Mouse (Mus musculus): ENCODE results near the gene A2ml1. TPM values are rescaled to one million over a fixed set of nuclear protein-coding genes. Genes with fewer than 3 reads are reported as not detected.
"Not testable (repeated sequence)": the region's sequence is repeated elsewhere in the genome, so short reads cannot be mapped to it uniquely, and the experiment has no call there.

The A2ml1 gene
- 0.03 TPM in 1 of 2 replicates, not detected in the other for polyA plus RNA-seq (2016; fragmentation: Nextera tagmentation; extraction: Ambion mirVana)

DNA sequence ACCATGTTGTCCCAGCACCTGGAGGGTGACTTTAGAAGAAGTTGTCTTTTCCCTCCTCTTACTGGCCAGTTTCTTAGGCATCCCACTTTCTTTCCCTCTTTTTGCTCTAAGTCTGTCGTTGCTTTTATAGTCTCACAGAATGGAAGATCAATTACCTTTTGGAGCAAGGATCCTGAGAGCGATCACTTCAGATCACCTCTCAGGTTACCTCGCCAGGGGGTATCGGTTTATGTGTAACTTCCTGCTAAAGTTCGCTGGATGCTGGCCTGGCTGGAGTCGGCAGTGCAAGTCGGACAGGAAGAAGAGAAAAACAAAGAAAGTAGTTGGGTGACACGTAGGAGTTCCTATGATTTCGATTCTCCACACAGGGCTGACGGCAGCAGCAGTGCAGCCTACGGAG lies at the start of gene A2ml1:
A2ml1 (minus strand) TSS at position 101 of the 400 bp plus-strand sequence.
- Histone ChIP-seq H3K4me3 (no peak within 1 kb of the TSS), H3K36me3 (no peaks in the 10 kb centered on the region), H3K4me1 (peaks cover 7% of the 10 kb centered on the region; the same call in 1 of the 2 replicates), H3K27me3 (ENCODE audit: low read depth, poor library complexity, severe bottlenecking) (no peaks in the 10 kb centered on the region), H3K9me3 (replicated peaks) (no peaks in the 10 kb centered on the region), H3K27ac (no peak within 1 kb of the TSS)
- no peak for DNase-seq (ENCODE audit: low spot score)
- WGBS, result 72% methylated on average over 11 of the region's 11 CpGs

DNA sequence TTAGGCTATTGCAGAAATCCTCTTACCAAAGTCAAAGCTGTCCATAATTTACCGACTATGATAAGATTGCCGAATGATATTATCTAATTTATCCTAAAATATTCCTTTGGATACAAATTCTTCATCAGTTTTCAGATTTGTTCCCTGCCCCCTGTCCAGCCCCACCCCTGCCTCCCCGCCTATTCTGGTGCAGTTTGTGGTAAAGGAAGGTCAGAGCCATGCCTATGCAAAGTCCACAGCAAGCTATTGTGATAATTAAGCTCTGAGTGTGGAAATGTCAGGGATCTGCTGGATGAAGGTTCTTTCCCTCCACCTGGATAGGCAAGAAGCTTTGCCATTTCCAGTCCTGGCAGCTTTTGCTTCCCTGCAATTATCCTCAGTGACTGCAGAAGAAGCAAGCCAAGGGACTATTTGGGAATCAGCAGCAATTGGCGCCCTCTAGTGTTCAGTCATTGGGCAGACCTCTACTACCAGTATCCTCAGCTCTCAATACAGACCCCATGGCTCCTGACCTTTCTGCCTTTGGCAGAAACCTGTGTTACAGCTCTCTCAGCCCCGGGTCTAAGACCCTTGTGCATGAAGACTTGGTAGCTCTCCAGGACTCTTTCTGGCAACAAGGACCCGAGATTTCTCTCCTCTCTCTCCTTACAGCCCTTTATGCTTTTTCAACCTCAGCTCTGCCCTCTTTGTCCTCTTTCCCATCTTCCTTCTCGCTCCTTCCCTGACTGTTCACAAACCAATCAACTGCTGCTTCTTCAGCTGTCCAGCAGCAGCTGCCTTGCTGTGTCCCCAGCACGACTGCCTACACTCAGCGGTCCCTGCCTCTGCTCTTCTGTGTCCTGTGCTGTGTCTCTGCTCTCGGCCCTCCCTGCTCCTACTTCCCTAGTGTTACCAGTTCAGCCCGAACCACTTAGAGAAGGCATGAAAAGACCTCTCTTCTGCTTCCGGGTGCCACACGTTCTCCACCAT lies 48.6 kb upstream of the A2ml1 start:
- H3K9me3 ChIP-seq (replicated peaks); H3K4me3 ChIP-seq; H3K4me1 ChIP-seq; H3K36me3 ChIP-seq; H3K27ac ChIP-seq; H3K27me3 ChIP-seq (ENCODE audit: low read depth, poor library complexity, severe bottlenecking): not testable (repeated sequence)
- WGBS, result 59% methylated on average over 13 of the region's 13 CpGs
- DNase-seq (ENCODE audit: low spot score), result peak; percentile 47

DNA sequence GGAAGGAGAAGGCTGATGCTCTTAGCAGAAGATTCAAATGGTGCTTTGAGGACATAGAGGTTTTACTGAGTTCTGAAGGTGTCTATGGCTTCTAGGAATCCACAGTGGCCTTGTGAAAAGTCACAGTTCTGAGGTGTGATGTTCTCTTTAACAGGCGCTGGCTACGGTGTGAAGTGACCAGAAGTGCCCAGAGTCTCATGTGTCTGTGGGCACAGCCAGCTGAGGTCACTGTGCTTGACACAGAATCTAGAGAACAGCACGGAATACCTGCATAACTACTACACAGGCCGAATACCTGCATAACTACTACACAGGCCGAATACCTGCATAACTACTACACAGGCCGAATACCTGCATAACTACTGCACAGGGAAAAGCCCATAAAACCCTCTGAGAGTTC lies 43.8 kb upstream of the A2ml1 start:
- H3K9me3 ChIP-seq (replicated peaks); DNase-seq (ENCODE audit: low spot score); H3K27ac ChIP-seq; H3K27me3 ChIP-seq (ENCODE audit: low read depth, poor library complexity, severe bottlenecking); H3K36me3 ChIP-seq; H3K4me3 ChIP-seq; H3K4me1 ChIP-seq: not testable (repeated sequence)
- 84% methylated on average over 6 of the region's 6 CpGs for WGBS

GRCm38 (mm10) chr6:128624425-128624824 lies 43.0 kb upstream of the A2ml1 start:
- Histone ChIP-seq H3K27me3 (ENCODE audit: low read depth, poor library complexity, severe bottlenecking) (no peaks in the 10 kb centered on the region), H3K27ac (no peak overlapping the region), H3K4me1 (peaks cover 3% of the 10 kb centered on the region; the same call in 1 of the 2 replicates), H3K36me3 (no peaks in the 10 kb centered on the region), H3K9me3 (replicated peaks) (no peaks in the 10 kb centered on the region), H3K4me3 (no peak overlapping the region)
- 88% methylated on average over 4 of the region's 4 CpGs for WGBS
- DNase-seq (ENCODE audit: low spot score), result no peak

DNA sequence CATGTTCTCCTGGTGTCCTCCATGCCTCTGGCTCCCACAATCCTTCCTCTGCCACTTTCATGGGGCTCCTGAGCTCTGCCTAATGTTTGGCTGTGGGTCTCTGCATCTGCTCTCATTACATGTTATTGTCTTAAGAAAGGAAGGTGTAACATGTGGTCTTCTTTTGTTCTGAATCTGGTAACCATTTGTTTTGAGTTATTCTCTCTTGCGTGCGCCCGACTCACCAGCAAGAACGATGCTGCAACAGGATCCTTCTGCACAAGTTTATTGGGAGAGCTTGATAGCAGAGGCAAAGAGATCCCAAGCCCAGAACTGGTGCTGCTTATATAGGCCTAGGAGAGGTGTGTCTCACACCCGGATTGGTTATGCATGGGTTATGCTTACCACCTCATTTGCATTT lies 42.0 kb upstream of the A2ml1 start, which contains the start of gene Klrb1a:
Klrb1a (minus strand) TSS at position 101 of the 400 bp plus-strand sequence.
- WGBS, result 95% methylated on average over 5 of the region's 5 CpGs
- DNase-seq (ENCODE audit: low spot score), result not testable (repeated sequence)

DNA sequence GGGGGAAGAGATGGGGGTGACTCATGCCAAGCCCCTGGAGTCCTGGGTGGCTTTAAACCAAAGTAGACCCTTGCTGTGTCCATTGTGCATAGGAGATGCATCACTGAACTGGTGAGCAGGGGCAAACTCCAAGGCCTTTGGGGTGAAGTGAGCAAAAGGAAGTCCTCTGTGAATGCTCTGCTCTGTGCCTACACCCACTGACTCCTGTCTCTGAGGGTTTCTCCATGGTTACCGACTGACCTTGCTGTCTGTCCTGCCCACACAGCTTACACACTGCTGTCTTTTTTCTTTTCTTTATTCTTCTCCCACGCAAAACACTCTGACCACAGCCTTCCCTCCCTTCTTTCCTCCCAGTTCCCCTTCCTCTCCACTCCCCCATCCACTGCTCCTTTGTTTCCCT lies 41.3 kb upstream of the A2ml1 start:
- Histone ChIP-seq H3K4me1 (peaks cover 1% of the 10 kb centered on the region; the same call in 1 of the 2 replicates), H3K9me3 (replicated peaks) (no peaks in the 10 kb centered on the region), H3K27ac (no peak overlapping the region), H3K36me3 (no peaks in the 10 kb centered on the region), H3K4me3 (no peak overlapping the region), H3K27me3 (ENCODE audit: low read depth, poor library complexity, severe bottlenecking) (no peaks in the 10 kb centered on the region)
- no peak for DNase-seq (ENCODE audit: low spot score)
- 93% methylated on average over 2 of the region's 2 CpGs for WGBS

More for the DNA sequence above, 42.0 kb upstream of the A2ml1 start, which contains the start of gene Klrb1a:
- not testable (repeated sequence) for H3K27ac ChIP-seq; H3K27me3 ChIP-seq (ENCODE audit: low read depth, poor library complexity, severe bottlenecking); H3K36me3 ChIP-seq; H3K9me3 ChIP-seq (replicated peaks); H3K4me1 ChIP-seq; H3K4me3 ChIP-seq

DNA sequence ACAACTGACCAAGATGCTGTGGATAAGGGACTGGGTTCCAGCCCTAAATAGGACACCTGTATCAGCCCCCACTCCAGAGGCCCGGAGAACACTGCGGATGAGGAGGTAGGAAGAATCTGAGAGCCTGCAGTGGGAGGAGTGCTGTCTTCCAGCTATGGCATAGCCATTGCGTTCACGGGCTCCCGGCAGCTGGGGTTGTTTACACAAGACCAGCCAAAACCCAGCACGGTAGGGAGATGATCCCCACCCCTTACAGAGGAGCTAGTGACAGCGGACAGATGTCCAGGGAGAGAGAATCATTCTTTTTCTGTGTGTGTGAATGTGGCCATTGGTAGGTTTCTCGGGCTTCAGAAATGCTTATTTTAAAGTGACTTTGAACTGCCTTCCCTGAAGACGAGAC lies 24.9 kb upstream of the A2ml1 start:
- no peaks in the 10 kb centered on the region for H3K27me3 ChIP-seq (ENCODE audit: low read depth, poor library complexity, severe bottlenecking)
- no peaks in the 10 kb centered on the region for H3K4me1 ChIP-seq
- no peaks in the 10 kb centered on the region for H3K9me3 ChIP-seq (replicated peaks)
- no peak overlapping the region for H3K4me3 ChIP-seq
- 67% methylated on average over 9 of the region's 9 CpGs for whole genome bisulfite sequencing
- no peak overlapping the region for H3K27ac ChIP-seq
- DNase-seq (ENCODE audit: low spot score), result no peak
- no peaks in the 10 kb centered on the region for H3K36me3 ChIP-seq

DNA sequence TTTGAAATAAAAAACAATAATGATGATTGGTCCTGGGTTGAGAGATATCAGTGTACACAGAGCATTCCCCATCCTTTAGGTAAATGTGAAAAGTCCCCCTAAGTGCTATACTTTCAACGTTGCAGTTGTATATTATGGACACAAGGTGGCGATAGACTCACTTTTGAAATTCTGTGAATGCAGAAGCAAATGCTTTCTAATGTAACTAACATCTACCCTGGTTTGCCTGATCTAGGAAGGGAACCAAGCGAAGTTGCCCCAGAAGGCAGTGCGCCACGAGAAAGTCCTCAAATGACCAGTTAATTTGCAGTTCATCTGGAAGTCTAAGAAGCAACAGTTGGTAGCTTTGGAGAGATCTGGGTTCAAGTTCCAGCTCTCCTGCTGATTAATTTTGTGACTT lies 23.1 kb upstream of the A2ml1 start:
- 41% methylated on average over 5 of the region's 5 CpGs for WGBS
- Histone ChIP-seq H3K27ac (no peak overlapping the region), H3K4me3 (no peak overlapping the region), H3K27me3 (ENCODE audit: low read depth, poor library complexity, severe bottlenecking) (no peaks in the 10 kb centered on the region), H3K9me3 (replicated peaks) (no peaks in the 10 kb centered on the region), H3K36me3 (no peaks in the 10 kb centered on the region), H3K4me1 (no peaks in the 10 kb centered on the region)
- no peak for DNase-seq (ENCODE audit: low spot score)

GRCm38 (mm10) chr6:128602463-128603201 lies 21.2 kb upstream of the A2ml1 start:
- 66% methylated on average over 10 of the region's 10 CpGs for WGBS
- H3K4me1 ChIP-seq, result no peaks in the 10 kb centered on the region
- no peaks in the 10 kb centered on the region for H3K36me3 ChIP-seq
- H3K9me3 ChIP-seq (replicated peaks), result no peaks in the 10 kb centered on the region
- DNase-seq (ENCODE audit: low spot score), result no peak
- no peak overlapping the region for H3K27ac ChIP-seq
- no peaks in the 10 kb centered on the region for H3K27me3 ChIP-seq (ENCODE audit: low read depth, poor library complexity, severe bottlenecking)
- H3K4me3 ChIP-seq, result no peak overlapping the region

GRCm38 (mm10) chr6:128602026-128602425 lies 20.6 kb upstream of the A2ml1 start:
- WGBS, result 78% methylated on average over 3 of the region's 3 CpGs
- Histone ChIP-seq H3K27me3 (ENCODE audit: low read depth, poor library complexity, severe bottlenecking) (no peaks in the 10 kb centered on the region), H3K36me3 (no peaks in the 10 kb centered on the region), H3K9me3 (replicated peaks) (no peaks in the 10 kb centered on the region), H3K4me1 (peaks cover 3% of the 10 kb centered on the region), H3K4me3 (no peak overlapping the region), H3K27ac (no peak overlapping the region)
- no peak for DNase-seq (ENCODE audit: low spot score)

DNA sequence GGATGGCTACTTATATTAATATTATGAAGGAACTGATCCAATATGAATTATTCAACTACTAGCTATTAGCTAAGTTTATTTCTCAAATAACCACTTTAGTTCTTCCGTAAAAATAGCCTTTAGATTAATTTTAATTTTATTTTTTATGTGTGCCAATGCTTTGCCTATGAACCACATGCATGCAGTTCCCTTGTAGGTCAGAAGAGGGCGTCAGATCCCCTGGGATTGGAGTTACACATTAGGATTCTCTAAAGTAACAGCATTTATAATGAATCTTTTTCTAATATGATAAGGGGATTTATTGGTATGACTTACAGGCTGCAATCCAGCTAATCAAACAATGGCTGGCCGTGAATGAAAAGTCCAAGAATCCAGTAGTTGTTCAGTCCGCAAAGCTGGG lies 18.1 kb upstream of the A2ml1 start:
- Histone ChIP-seq H3K4me1 (peaks cover 6% of the 10 kb centered on the region), H3K36me3 (no peaks in the 10 kb centered on the region), H3K27ac (no peak overlapping the region), H3K4me3 (no peak overlapping the region), H3K27me3 (ENCODE audit: low read depth, poor library complexity, severe bottlenecking) (no peaks in the 10 kb centered on the region), H3K9me3 (replicated peaks) (no peaks in the 10 kb centered on the region)
- WGBS, result 66% methylated on average over 4 of the region's 4 CpGs
- no peak for DNase-seq (ENCODE audit: low spot score)

DNA sequence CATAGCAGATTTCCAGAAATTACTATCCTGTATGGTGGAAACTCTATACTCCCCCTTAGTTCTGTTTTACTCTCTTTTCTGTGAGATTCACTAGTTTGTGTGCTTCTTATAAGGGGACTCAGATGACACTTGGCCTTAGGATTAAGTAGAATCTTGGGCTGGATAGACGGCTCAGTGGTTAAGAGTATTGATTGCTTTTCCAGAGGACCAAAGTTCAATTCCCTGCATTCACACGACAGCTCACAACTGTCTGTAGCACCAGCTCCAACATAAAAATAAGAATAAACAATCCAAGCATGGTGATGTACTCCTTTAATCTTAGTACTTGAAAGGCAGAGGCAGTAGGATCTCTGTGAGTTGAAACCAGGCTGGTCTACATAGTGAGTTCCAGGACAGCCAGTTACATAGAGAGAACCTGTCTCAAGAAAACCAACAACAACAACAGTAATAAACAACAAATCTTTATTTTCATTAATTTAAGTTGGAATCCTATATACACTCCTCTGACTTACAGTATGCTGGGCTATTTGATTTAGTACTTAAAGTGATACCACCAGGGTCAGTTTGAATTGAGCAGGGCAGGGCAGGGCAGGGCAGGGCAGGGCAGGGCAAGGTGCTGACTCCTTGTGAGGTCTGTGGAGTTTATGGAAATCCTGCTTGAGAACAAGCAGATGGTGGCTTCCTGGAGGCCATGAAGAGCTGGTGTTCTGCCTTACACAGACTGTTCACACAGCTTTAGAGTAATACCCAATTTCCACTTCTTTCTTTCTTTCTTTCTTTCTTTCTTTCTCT lies 17.0 kb upstream of the A2ml1 start:
- 56% methylated on average over 2 of the region's 2 CpGs for WGBS
- no peak overlapping the region for H3K27ac ChIP-seq
- DNase-seq (ENCODE audit: low spot score), result no peak
- H3K4me3 ChIP-seq, result no peak overlapping the region
- H3K4me1 ChIP-seq, result peaks cover 6% of the 10 kb centered on the region
- no peaks in the 10 kb centered on the region for H3K9me3 ChIP-seq (replicated peaks)
- no peaks in the 10 kb centered on the region for H3K36me3 ChIP-seq
- H3K27me3 ChIP-seq (ENCODE audit: low read depth, poor library complexity, severe bottlenecking), result no peaks in the 10 kb centered on the region
